Mouse (Mus musculus): ENCODE measurements around the gene Cul9.

Cul9 gene

DNA sequence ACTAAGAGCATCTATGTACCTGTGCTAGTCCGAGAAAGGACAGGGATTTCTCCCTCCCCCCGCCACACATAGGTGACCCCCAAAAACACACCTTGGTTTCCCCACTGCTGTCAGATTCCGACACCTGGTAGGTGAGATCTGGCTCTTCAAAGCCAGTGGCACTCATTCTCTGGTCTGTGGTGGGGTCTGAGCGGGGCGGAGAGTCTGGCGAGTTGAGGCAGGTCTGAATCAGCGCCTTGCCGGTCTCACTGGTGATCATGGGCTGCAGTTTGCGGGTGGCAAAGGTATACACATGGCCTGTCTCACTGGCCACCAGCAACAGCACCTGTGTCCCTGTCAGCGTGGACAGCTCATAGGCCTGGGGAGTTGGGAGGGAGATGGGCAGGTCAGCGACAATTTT lies 7.3 kb upstream of the Cul9 start:
- no peak for DNase-seq (ENCODE audit: extremely low spot score)

DNA sequence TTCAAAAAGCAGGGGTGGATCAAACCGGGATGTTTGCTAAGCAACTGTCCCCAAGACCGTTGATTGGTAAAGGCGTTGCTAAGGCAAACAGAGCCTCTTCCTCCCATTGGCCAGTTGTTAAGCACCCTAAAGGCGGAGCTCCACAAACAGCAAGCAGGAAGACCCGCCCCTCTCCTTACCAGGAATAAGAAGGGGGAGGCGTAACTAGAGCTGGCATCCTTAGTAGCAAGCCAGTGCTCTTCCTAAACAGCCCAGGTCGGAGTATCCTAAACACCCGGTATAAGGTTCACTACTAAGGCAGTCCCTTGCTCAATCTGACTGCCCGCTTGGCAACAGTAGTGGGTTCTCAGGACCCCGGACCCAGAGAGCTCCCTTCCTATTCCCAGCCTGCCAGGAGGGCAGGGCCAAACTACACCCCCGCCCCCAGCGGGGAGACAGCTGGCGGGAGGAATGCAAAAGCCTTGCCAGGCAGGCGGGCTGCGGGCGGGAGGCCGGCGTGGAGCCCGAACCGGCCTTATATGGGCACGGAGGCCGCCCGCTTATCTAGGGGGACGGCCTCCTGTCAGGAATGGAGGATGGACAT lies 6.7 kb upstream of the Cul9 start:
- DNase-seq (ENCODE audit: extremely low spot score) = peak; percentile 90

DNA sequence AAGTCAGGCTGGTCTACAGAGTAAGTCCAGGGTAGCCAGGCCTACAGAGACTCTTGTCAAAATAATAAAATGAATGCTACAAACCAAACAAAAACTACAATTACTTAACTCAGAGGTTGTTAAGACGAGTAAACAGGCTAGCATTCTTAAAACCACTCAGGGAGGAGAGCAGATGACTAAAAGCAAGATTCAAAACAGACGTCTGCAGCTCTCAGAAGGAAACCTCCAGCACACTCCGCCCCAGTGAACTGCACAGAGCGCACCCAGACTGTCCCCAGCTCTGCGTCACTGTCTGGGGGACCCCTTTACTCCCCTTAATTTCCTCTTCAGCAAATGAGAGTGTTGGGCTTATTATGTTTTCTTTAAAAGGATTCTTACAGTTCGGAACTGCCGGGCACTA lies 6.0 kb upstream of the Cul9 start:
- no peak for DNase-seq (ENCODE audit: extremely low spot score)

DNA sequence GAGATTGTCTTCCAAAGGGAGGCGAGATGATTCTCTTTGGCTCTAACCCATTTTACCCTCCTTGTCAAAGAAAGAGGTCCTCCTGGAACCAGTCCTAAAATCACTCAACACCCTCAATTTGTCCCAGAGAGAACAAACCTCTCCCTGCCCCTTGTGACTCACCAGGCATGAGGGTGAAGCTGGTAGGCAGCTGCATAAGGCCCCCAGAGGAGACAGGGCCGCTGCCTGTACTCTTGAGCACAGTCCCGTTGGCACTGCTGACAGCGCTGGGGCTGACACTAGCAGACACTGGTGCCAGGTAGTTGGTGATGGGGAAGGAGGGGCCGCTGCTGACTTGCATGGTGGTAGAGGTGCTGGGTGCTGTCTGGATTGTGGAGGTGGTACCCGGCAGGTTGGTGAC lies 5.2 kb upstream of the Cul9 start:
- DNase-seq (ENCODE audit: extremely low spot score) = no peak

DNA sequence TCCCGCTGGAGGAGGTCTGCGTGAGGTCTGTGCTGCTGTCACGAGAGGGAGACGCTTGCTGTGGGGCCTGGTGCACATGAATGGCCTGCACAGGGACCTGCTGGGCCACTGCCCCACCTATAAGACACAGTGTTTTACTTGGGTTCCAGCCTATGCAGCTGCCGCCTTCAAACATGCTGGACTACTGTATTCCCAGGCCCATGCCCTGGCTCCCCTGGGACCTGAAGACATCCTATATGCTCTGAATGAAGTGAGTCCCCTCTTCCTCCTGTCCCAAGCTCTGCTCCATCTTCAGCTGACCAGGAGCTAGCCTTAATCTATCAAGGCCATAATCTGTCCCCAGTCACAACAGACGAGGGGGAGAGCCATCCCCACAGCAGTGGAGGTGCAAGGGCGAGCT lies 4.7 kb upstream of the Cul9 start:
- DNase-seq (ENCODE audit: extremely low spot score) = no peak

DNA sequence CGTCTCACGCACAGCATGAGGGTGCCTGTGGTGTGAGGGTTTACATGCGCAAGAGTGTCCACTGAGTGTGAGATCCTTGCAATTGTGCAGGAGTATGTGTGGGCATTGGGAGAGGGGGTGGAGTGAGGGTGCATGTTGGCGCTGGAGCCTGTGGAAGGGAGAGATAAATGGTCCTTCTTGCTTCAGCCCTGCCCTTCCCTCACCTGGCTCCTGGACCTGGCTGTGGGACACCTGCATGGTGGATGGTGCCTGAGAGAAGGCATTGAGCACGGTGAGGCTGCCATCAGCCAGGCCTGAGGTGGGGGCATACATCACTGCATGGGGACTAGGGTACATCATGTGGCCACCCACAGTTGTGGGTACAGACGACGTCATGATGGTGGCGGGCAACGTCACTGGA lies 3.5 kb upstream of the Cul9 start:
- DNase-seq (ENCODE audit: extremely low spot score) = no peak

DNA sequence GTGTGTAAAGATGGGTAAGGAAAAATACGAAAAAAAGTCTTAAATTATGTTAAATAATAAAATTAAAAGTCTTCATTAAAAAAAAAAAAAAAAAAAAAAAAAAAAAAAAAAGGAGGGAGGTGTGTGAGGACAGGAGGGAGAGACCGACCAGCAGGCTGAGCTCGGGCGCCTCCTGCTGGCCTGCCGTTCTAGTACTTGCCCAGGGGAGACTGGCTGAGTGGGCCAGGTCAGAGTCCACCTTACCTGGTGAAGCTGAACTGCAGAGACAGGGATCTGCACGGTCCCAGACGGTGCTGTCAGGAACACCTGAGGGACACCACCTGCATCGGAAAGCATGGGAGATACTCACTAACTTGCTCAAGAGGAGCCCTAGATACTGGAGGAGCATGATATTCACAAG lies 3.0 kb upstream of the Cul9 start:
- peak; percentile 61 for DNase-seq (ENCODE audit: extremely low spot score)

DNA sequence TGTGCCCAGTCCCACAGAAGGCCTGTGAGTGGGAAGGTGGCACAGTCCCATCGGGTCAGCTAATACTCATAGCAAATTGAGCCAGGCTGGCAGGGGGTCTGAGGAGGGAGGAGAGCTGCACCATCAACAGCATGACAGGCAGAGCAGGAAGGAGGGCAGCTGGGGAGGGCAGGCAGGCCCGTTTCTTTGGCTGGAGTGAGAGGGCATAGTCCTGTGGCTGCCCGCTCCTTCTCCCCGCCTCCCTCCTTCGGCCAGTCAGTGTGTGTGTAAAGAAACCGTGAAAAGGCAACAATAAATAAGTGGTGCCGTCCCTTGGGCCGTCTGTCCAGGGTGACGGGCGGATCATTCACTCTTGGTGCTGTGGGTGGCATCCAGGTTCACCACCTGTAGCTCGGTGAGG lies 2.6 kb upstream of the Cul9 start:
- no peak for DNase-seq (ENCODE audit: extremely low spot score)

DNA sequence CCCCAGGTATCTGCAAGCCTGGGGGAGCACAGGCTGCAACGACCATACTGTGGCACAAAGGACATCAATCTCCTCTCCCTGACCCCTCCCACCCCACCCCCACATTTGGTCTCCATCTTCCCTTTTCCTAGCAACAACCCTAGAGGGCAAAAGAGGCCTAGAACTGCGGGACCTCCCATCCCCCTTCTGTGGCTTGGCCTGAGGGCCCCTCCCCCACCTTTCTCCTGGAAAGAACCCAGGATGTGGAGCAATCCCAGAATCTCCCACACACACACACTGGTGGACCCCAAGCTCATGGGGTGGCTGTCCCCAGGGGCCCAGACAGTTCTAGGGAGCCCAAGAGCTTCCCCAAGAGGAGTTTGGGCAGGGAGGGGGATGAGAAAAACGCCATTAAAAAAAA lies 1.7 kb upstream of the Cul9 start:
- DNase-seq (ENCODE audit: extremely low spot score) = no peak

DNA sequence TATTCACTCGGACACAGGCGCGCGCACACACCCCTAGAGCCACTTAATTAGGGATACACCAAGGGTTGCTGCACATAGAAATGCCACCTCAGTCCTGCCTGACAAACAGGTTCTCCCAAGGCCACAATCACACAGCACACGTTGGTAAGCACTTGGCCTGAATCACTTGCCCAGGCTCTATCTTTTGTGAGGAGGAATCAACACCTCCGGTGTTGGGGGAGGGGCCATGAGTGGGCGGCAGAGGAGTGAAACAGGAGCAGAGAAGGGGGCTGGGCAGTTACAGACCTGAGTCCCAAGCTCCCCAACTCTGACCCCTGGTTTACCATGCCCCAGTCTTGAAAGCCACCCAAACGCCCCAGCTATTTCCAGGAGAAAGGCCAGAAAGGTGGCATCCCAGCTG lies 807 bp upstream of the Cul9 start:
- DNase-seq (ENCODE audit: extremely low spot score) = peak; percentile 48

DNA sequence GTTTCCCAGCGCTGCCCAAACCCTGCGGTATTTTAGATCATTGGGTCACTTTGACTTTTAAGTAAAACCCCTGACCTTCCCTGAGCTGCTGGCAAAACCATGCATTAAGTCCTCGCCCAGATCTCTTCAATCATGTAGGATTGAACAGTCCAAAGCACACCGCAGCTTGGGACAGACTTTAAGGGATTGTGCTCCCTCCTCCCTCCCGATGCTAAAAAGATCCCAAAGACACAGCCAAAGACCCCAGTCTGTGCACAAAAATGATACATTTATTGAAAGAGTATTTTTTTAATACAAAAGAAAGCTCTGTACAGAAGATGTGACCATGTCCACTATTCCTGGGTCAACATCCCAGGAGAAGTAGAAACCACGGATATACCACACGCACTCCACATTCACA lies 403 bp upstream of the Cul9 start:
- no peak for DNase-seq (ENCODE audit: extremely low spot score)

DNA sequence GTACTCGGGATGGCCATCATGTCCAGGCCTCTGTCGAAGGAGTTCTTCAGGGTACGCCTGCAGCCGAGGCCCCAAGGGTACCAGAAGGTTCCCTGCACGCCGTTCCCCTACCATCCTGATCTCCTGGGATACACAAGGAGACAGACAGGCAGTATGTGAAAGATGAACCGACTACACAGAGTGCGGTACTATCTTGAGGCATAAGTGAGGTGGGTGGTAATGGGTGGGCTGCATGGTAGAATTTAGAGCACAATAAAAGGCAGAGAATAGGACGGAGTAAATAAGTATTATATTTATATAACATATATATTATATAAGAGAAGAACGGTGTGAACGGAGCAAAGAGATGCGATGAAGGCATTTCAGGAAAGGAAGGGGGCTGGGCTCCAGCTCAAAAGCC lies 2.5 kb downstream of the Cul9 start:
- DNase-seq (ENCODE audit: extremely low spot score) = no peak

DNA sequence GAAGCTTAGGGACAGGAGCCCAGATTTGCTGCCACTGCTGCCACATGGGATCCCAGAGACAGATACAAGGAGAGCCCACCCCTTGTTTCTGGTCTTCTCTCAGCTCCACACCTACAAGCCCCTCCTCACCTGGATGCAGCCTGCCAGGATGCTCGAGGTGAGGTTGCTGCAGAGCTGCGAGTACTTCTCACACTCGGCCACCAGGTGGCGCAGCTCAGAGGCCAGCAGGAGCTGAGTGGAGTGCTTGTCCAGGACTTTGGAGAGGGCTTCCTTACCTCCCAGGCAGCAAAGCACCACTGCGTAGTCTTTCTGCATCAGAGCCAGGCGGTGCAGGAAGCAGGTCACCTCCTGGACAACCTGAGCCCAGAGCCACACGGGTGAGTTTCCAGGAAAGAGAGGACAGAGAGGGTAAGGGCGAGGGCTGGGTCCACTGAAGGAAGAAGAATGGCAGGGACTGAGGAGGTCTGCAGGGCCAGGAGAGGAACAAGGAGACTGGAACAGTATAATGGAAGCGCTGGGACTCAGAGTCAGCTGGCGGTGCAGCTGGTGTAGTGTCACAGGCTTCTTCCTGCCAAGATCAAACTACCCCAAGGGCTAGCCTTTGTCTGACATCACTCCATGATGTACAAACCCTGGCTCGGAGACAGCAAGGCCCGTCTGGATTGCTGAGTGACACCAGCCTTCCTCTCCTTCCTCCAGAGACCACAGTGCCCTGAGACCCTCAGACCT lies 20.4 kb downstream of the Cul9 start:
- DNase-seq (ENCODE audit: extremely low spot score) = peak; percentile 80

DNA sequence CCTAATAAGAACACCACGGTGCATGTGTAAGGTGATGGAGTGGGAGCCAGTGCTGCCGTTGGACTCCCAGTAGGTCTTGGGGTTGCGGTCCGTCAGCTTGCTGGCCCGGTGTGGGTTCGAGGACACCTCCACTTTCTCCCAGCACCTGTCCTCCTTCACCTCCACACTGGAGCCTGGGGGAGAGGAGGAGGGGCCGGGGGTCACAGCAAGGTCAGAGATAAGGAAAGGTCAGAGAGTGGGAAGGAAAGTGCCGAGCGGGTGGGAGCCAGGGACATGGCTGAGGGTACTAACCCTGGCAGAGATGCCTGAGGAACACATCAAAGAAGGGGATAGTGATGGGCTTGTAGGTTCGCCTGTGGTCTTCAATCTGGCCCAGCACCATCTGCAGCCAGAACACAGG lies 21.1 kb downstream of the Cul9 start:
- no peak for DNase-seq (ENCODE audit: extremely low spot score)

DNA sequence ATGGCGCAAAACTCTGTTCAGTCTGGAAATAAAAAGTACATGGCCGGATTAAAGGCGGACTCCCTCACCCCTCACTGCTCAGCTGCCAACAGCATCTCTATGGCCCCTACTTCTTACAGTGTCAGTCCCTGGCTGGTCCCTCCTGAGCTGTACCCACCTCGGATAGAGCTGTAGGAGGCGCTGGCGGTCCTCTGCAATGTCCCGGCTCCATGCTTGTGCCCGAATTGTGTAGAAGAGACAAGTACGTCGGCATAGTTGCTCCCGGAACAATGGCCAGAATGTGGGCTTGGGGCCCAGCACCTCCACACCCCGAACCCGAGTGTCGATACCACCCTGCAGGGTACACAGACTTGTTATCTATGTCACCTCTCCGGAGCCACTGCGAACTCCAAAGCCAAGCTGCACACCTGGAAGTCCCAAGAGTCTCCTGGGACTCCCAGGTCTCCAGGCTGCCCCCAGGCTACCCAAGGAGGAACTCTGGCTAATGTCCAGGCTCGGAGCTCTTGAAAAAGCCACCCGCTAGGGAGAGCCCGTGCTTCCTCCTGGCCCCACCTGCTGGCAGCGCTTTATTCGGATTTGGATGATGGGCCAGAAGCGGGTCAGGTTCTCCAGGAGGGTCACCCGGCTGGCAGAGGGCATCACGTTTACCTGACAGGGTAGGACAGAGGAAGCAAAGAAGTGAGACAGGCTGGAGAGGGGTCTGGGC lies 24.1 kb downstream of the Cul9 start:
- DNase-seq (ENCODE audit: extremely low spot score) = peak; percentile 40

DNA sequence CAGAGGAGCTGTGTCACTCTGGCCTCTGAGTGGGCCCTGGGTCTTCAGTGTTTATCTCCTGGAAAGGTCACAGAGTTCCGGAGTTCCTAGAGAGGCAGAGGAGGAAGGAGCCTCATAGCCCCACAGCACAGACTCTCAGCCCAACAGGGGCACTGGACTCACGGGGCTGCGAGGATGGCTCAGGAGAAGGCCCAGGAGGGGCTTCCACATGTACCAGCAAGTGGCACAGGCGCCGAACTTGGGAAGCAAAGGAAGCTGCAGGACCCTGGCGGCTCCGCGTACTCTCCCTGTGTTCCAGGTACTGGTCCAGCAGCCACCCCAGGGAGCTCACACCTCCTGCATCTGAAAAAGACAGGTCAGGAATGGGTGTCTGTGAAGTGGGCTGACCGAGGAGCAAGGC lies 25.0 kb downstream of the Cul9 start:
- no peak for DNase-seq (ENCODE audit: extremely low spot score)

DNA sequence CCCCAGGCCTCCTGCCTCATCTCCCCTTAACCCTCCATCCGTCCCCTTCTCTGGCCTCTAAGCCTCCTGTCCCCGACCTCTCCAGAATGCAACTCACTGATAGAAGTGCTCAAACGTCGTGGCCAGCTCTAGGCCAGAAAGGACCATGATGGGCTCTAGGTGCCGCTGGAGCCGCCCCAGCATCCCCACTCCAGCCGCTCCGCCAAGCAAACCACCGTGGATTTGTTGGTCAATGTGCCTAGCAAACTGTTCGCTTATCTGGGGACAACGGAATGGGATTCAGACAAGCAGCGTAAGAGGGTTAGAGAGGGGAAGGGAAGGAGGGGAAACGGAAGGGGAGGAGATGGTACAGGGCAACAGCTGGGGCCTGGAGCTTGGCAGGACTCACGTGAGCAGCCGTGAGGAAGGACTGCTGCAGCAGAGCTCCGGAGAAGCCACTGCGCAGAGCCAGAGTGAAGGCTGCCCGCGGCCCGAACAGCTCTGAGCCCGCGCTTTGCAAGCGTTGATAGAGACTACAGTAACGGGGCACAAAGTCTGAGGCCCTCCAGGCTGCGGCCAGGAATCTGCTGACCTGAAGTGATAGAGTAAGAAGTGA lies 25.7 kb downstream of the Cul9 start:
- no peak for DNase-seq (ENCODE audit: extremely low spot score)

DNA sequence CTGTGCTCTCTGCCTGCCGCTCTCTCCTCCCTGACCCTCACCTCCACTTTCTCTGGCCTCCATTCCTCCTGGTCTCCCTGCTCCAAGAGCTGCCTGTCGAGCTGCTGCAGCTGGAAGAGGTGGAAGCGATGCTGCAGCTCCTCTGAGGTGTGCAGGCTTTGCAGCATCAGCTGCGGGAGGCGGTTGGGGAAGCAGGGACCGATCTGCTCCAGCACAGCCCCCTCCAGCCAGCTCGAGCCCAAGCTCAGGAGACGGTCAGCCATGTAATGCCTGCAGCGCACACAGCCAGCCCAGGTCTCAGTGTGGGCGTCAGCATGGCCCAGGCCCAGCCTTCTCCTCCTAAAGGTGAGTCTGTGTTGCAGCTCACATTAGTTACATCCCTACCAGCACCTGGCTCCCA lies 26.2 kb downstream of the Cul9 start:
- DNase-seq (ENCODE audit: extremely low spot score) = no peak

DNA sequence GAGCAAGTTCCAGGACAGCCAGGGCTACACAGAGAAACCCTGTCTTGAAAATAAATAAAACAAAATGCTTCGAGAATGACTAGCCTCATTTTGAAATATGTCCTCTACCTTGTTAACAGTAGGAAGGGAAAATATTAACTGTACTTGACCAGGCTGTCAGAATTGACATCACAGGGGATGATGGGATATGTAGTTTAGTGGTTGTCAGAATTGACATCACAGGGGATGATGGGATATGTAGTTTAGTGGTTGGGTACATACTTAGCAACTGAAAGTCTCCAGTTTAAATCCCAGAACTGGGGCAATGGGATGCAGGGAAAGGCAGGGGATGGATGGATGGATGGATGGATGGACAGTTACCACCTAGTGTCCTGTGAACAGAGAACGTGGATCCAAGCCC lies 32.9 kb downstream of the Cul9 start:
- DNase-seq (ENCODE audit: extremely low spot score) = no peak

DNA sequence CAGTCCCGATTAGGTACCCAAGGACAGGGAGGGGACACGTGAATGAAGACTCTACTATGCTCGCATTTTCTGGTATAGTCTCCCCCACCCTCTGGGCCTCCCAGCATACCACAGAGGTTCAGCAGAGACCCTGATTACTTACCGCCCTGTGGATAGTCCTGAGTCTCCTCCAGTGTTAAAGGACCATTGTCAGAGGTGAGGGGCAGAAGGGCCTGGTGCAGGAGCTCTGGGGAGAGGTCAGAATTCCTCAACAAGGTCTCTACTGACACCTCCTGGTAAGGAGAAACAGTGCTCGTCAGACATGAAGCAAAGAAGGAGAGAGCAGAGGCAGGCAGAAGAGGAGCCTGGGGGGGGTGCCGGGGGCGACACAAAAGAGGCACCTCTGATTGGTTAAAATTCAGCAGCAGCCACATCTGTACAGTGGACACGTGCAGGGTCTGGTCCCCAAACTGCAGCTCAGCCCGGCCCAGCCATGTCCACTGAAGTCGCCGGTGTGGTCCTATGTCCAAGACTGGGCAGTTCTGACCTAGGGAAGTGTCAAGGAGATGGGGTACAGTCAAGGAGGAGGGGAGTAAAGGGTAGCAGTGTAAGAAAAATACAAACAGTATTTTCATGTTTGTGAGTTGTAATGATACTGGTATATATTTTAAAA lies 35.0 kb downstream of the Cul9 start:
- peak; percentile 53 for DNase-seq (ENCODE audit: extremely low spot score)

DNA sequence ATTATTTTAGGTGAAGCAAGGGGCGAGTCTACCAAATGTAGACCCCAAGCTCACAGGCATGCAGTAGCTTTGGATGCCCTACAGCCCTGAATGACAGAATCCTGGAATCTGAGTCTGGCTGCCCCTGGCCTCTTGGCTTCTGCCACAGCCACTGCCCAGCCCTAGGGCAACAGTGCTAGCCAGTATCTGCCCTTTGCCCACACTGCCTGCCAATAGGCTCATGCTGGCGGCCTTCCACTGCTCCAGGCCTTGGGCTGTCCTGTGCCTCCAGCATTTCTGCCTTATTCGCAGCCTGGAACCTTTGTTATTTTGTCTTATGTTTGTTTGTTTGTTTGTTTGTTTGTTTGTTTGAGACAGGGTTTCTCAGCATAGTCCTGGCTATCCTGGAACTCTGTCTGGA lies 40.6 kb downstream of the Cul9 start:
- no peak for DNase-seq (ENCODE audit: extremely low spot score)

DNA sequence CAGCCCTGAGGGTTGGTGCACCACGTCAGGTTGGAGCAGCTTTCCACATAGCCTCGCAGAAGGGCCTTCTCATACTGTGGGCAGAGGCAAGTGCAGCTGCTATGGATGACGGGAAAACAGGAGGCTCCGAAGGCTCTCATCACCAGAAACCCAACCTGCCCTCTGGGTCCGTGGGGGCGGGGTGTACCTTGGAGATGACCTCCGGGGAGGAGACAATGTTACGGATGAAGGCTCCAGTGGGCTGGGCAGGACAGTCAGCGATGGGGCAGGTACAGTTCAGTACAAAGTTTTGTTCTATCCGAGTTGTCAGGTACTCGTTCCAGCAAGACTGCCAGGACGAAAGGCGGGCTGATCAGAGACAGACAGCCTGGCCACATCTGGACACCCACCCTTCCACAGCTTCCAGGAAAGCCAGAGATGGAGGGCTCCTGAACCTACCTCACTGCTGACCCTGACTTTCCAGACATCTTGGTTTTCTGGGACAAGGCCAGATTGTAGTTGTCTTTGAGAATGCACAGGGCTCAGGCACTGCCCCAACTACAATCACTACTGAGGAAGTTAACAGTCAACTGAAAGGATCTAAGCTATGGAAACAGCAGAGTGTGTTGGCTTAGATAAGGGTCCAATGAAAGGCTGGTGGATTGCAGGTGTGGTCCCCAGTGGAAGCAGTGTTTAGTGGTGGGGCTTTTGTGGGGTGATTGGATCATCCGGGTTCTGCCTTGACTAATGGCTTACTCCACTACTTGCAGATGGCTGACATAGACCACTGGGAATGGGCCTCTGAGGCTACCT lies 42.1 kb downstream of the Cul9 start:
- DNase-seq (ENCODE audit: extremely low spot score) = no peak

Measured in embryo, embryonic 9.5 days (tissue).